Mouse (Mus musculus): ENCODE results near the gene Atxn1. TPM values are rescaled to one million over a fixed set of nuclear protein-coding genes. Genes with fewer than 3 reads are reported as not detected.
A peak's percentile ranks its signal among the peaks of the same experiment; 100 is the strongest.

The Atxn1 gene
- polyA plus RNA-seq, 1 experiment from 2014 or later: 5.3 TPM

DNA sequence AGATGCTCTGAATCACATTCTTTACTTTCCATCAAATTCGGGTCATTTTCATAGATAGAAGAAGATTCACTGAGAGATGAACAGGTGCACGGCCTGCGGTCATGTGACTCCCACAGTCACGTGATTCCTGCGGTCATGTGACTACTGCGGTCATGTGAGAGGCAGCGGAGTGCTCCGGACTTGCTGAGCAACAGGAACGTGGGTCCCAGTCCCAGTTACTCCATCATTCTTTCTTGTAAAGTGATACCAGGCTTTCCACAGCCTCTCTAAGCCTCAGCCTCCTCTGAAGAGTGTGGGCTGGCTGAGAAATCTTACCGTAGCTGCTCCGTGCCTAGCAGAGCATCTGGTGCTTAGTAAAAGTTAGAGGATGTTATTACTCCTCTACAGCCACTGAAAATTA, 195.1 kb downstream of the Atxn1 start:
- H3K27me3 ChIP-seq (replicated peaks; ENCODE audit: control insufficient read depth, insufficient read depth, low read length): no peaks in the 10 kb centered on the region
- no peak overlapping the region for H3K4me3 ChIP-seq (ENCODE audit: low read length)
- no peak overlapping the region for H3K27ac ChIP-seq (ENCODE audit: low read length)
- H3K4me2 ChIP-seq (ENCODE audit: low read depth, low read length): no peak overlapping the region
- no peaks in the 10 kb centered on the region for H3K36me3 ChIP-seq (ENCODE audit: control insufficient read depth, insufficient read depth, low read length)
- H3K9me3 ChIP-seq (ENCODE audit: control insufficient read depth, low read length): no peaks in the 10 kb centered on the region
- WGBS: 89% methylated on average over 11 of the region's 11 CpGs
- no peak for ATAC-seq
- no peak overlapping the region for H3K9ac ChIP-seq (ENCODE audit: low read depth, low read length)
- no peaks in the 10 kb centered on the region for H3K4me1 ChIP-seq (ENCODE audit: control insufficient read depth, insufficient read depth, low read length)

- Histone ChIP-seq H3K4me3 (ENCODE audit: low read length) (no peak overlapping the region), H3K9ac (ENCODE audit: low read depth, low read length) (no peak overlapping the region), H3K36me3 (ENCODE audit: control insufficient read depth, insufficient read depth, low read length) (no peaks in the 10 kb centered on the region), H3K4me2 (ENCODE audit: low read depth, low read length) (no peak overlapping the region), H3K27ac (ENCODE audit: low read length) (no peak overlapping the region), H3K4me1 (ENCODE audit: control insufficient read depth, insufficient read depth, low read length) (no peaks in the 10 kb centered on the region), H3K27me3 (replicated peaks; ENCODE audit: control insufficient read depth, insufficient read depth, low read length) (no peaks in the 10 kb centered on the region), H3K9me3 (ENCODE audit: control insufficient read depth, low read length) (no peaks in the 10 kb centered on the region)
- ATAC-seq: no peak
- WGBS: 95% methylated on average over 3 of the region's 3 CpGs
These were observed 196.6 kb downstream of the Atxn1 start for GRCm38 (mm10) chr13:45768250-45768649.

DNA sequence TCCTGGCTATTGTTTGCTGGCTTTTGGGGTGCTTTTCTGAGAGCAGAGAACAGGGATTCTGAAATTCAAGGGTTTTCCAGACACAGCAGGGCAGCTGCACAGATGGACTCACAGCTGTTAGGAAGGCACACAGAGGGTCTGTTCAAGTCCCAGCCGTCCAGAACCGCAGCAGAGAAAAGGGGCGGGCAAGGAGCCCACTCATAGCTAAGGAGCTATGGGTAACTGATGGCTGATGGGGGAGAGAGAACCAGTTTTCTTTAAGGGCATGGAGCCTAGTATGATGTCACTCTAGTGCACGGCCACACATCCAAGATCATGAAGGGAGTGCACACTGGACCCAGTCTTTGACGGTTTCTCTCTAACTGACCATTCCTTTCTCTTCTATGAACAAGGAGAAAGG, 200.5 kb downstream of the Atxn1 start:
- Histone ChIP-seq H3K9me3 (ENCODE audit: control insufficient read depth, low read length) (no peaks in the 10 kb centered on the region), H3K4me2 (ENCODE audit: low read depth, low read length) (no peak overlapping the region), H3K9ac (ENCODE audit: low read depth, low read length) (no peak overlapping the region), H3K4me3 (ENCODE audit: low read length) (no peak overlapping the region), H3K4me1 (ENCODE audit: control insufficient read depth, insufficient read depth, low read length) (no peaks in the 10 kb centered on the region), H3K36me3 (ENCODE audit: control insufficient read depth, insufficient read depth, low read length) (no peaks in the 10 kb centered on the region), H3K27me3 (replicated peaks; ENCODE audit: control insufficient read depth, insufficient read depth, low read length) (no peaks in the 10 kb centered on the region), H3K27ac (ENCODE audit: low read length) (no peak overlapping the region)
- WGBS: 79% methylated on average over 5 of the region's 5 CpGs
- ATAC-seq: no peak

DNA sequence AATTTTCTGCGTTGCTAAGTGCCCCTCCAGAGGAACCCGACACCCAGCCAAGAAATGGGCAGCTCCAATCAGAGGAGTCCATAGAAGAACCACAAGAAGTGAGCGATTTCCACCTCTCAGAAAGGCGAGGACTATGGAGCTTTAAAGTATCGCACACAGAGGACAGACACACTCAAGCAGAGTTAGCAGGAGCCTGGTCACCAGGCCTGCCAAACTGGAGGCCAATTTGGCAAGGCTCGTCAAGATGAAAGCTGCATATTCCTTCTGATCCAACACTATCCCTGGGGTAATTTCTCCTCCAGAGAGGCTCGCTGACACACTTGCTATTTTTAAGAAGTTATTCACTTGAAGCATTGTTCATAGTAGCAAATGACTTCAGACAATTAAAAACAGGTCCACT, 202.5 kb downstream of the Atxn1 start:
- no peak overlapping the region for H3K9ac ChIP-seq (ENCODE audit: low read depth, low read length)
- no peaks in the 10 kb centered on the region for H3K36me3 ChIP-seq (ENCODE audit: control insufficient read depth, insufficient read depth, low read length)
- ATAC-seq: no peak
- no peaks in the 10 kb centered on the region for H3K9me3 ChIP-seq (ENCODE audit: control insufficient read depth, low read length)
- H3K27me3 ChIP-seq (replicated peaks; ENCODE audit: control insufficient read depth, insufficient read depth, low read length): no peaks in the 10 kb centered on the region
- no peak overlapping the region for H3K27ac ChIP-seq (ENCODE audit: low read length)
- H3K4me1 ChIP-seq (ENCODE audit: control insufficient read depth, insufficient read depth, low read length): no peaks in the 10 kb centered on the region
- WGBS: 70% methylated on average over 7 of the region's 7 CpGs
- H3K4me2 ChIP-seq (ENCODE audit: low read depth, low read length): no peak overlapping the region
- no peak overlapping the region for H3K4me3 ChIP-seq (ENCODE audit: low read length)

GRCm38 (mm10) chr13:45754483-45754882, 210.3 kb downstream of the Atxn1 start:
- Histone ChIP-seq H3K9me3 (ENCODE audit: control insufficient read depth, low read length) (no peaks in the 10 kb centered on the region), H3K36me3 (ENCODE audit: control insufficient read depth, insufficient read depth, low read length) (no peaks in the 10 kb centered on the region), H3K27ac (ENCODE audit: low read length) (no peak overlapping the region), H3K4me3 (ENCODE audit: low read length) (no peak overlapping the region), H3K9ac (ENCODE audit: low read depth, low read length) (no peak overlapping the region), H3K27me3 (replicated peaks; ENCODE audit: control insufficient read depth, insufficient read depth, low read length) (no peaks in the 10 kb centered on the region), H3K4me2 (ENCODE audit: low read depth, low read length) (no peak overlapping the region), H3K4me1 (ENCODE audit: control insufficient read depth, insufficient read depth, low read length) (peaks cover 4% of the 10 kb centered on the region; the same call in 1 of the 2 replicates)
- 73% methylated on average over 1 of the region's 1 CpGs for WGBS
- no peak for ATAC-seq

DNA sequence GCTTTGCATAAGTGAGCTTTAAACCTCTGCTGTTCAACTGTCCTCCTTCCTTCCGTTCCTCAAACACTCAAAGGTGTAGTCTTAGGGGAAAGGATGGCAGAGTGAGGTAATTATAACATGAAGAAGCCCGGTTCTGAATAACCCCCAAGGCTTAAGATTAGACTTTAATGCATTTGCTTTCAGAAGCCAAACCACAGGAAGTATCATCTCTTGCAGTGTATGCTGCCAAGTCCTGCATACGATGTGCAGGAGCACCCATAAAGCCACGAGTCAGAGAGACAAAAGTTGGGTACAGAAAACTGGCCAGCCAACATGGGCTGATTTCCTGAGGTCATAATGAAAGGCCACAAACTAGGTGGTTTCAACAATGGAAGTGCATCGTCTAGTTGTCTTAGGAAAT, 212.3 kb downstream of the Atxn1 start:
- Histone ChIP-seq H3K9me3 (ENCODE audit: control insufficient read depth, low read length) (no peaks in the 10 kb centered on the region), H3K4me2 (ENCODE audit: low read depth, low read length) (no peak overlapping the region), H3K9ac (ENCODE audit: low read depth, low read length) (no peak overlapping the region), H3K27ac (ENCODE audit: low read length) (no peak overlapping the region), H3K27me3 (replicated peaks; ENCODE audit: control insufficient read depth, insufficient read depth, low read length) (no peaks in the 10 kb centered on the region), H3K36me3 (ENCODE audit: control insufficient read depth, insufficient read depth, low read length) (no peaks in the 10 kb centered on the region), H3K4me3 (ENCODE audit: low read length) (no peak overlapping the region), H3K4me1 (ENCODE audit: control insufficient read depth, insufficient read depth, low read length) (peaks cover 15% of the 10 kb centered on the region; the same call in 1 of the 2 replicates)
- no peak for ATAC-seq
- 70% methylated on average over 5 of the region's 5 CpGs for WGBS

DNA sequence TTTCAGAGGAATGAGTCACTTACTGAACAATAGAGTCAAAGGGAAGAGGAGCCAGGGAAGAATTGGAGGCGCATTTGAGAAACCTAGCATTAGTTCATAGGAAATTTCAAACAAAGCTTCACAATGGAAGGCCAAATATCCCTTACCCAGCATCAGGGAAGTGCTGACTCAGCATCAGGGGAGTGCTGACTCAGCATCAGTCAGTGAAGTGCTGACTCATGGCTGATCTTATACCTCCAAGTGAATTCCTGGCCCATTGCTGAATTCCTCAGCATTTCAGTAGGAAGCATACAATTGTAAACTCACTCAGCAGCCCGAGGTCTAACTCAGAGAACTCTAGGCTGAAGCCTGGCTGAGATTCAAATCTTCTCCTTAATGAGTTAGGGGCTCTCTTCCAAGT, 213.6 kb downstream of the Atxn1 start:
- no peaks in the 10 kb centered on the region for H3K9me3 ChIP-seq (ENCODE audit: control insufficient read depth, low read length)
- H3K4me2 ChIP-seq (ENCODE audit: low read depth, low read length): no peak overlapping the region
- H3K36me3 ChIP-seq (ENCODE audit: control insufficient read depth, insufficient read depth, low read length): no peaks in the 10 kb centered on the region
- no peak overlapping the region for H3K27ac ChIP-seq (ENCODE audit: low read length)
- no peak overlapping the region for H3K4me3 ChIP-seq (ENCODE audit: low read length)
- H3K9ac ChIP-seq (ENCODE audit: low read depth, low read length): no peak overlapping the region
- no peaks in the 10 kb centered on the region for H3K27me3 ChIP-seq (replicated peaks; ENCODE audit: control insufficient read depth, insufficient read depth, low read length)
- peaks cover 15% of the 10 kb centered on the region; the same call in 1 of the 2 replicates for H3K4me1 ChIP-seq (ENCODE audit: control insufficient read depth, insufficient read depth, low read length)
- WGBS: 54% methylated on average over 2 of the region's 2 CpGs
- no peak for ATAC-seq

DNA sequence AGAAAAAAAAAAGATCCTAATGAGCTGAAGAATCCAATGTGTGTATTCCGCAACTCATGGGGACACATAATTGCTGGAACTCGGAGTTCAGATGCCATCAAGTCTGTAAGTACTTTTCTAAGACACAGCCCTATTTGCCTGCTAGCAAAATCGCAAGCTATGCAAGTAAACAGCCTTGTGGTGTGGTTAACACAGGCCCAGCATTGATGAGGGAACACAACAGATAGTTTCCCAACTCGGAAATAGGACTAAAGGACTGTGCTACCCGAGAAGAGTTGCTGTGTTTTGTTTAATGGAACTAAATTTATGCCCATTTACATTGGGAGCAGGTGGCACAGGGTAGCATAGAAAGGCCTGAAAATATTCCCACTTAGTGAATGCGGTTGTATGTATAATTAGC, 214.2 kb downstream of the Atxn1 start:
- no peak overlapping the region for H3K27ac ChIP-seq (ENCODE audit: low read length)
- H3K4me2 ChIP-seq (ENCODE audit: low read depth, low read length): no peak overlapping the region
- H3K27me3 ChIP-seq (replicated peaks; ENCODE audit: control insufficient read depth, insufficient read depth, low read length): no peaks in the 10 kb centered on the region
- peaks cover 15% of the 10 kb centered on the region; the same call in 1 of the 2 replicates for H3K4me1 ChIP-seq (ENCODE audit: control insufficient read depth, insufficient read depth, low read length)
- WGBS: 69% methylated on average over 6 of the region's 6 CpGs
- no peaks in the 10 kb centered on the region for H3K9me3 ChIP-seq (ENCODE audit: control insufficient read depth, low read length)
- no peak for ATAC-seq
- no peak overlapping the region for H3K4me3 ChIP-seq (ENCODE audit: low read length)
- H3K9ac ChIP-seq (ENCODE audit: low read depth, low read length): no peak overlapping the region
- no peaks in the 10 kb centered on the region for H3K36me3 ChIP-seq (ENCODE audit: control insufficient read depth, insufficient read depth, low read length)

- Histone ChIP-seq H3K27me3 (replicated peaks; ENCODE audit: control insufficient read depth, insufficient read depth, low read length) (no peaks in the 10 kb centered on the region), H3K9ac (ENCODE audit: low read depth, low read length) (no peak overlapping the region), H3K36me3 (ENCODE audit: control insufficient read depth, insufficient read depth, low read length) (no peaks in the 10 kb centered on the region), H3K4me2 (ENCODE audit: low read depth, low read length) (no peak overlapping the region), H3K27ac (ENCODE audit: low read length) (no peak overlapping the region), H3K4me3 (ENCODE audit: low read length) (no peak overlapping the region), H3K4me1 (ENCODE audit: control insufficient read depth, insufficient read depth, low read length) (peaks cover 15% of the 10 kb centered on the region; the same call in 1 of the 2 replicates), H3K9me3 (ENCODE audit: control insufficient read depth, low read length) (no peaks in the 10 kb centered on the region)
- no peak for ATAC-seq
- WGBS: 48% methylated on average over 1 of the region's 1 CpGs
These were observed 214.9 kb downstream of the Atxn1 start for GRCm38 (mm10) chr13:45749937-45750336.

DNA sequence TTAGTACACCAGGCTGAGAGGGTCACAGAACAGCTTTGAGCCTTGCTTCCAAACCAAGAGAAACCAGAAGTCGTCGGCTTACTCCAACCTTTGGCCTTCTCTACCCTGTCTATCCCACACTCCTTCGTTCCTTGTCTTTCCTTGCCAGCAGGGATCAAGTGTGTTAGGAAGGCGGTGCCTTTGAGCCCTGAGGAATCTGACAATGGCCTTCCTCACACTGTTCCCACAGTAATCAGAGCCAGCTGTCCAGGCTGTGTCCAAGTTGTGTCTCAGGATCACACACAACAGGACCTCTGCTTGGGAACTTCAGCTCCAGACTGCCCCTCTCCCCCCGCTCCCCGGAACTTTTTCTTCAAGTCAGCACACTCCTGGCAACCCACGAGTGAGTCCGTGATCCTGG, 215.6 kb downstream of the Atxn1 start:
- Histone ChIP-seq H3K4me1 (ENCODE audit: control insufficient read depth, insufficient read depth, low read length) (peaks cover 15% of the 10 kb centered on the region; the same call in 1 of the 2 replicates), H3K36me3 (ENCODE audit: control insufficient read depth, insufficient read depth, low read length) (no peaks in the 10 kb centered on the region), H3K9me3 (ENCODE audit: control insufficient read depth, low read length) (no peaks in the 10 kb centered on the region), H3K27me3 (replicated peaks; ENCODE audit: control insufficient read depth, insufficient read depth, low read length) (no peaks in the 10 kb centered on the region), H3K4me3 (ENCODE audit: low read length) (no peak overlapping the region), H3K9ac (ENCODE audit: low read depth, low read length) (no peak overlapping the region), H3K4me2 (ENCODE audit: low read depth, low read length) (no peak overlapping the region), H3K27ac (ENCODE audit: low read length) (peak overlapping the region; percentile 56)
- WGBS: 71% methylated on average over 8 of the region's 8 CpGs
- peak; percentile 65; the same call in 1 of the 2 replicates for ATAC-seq
